Mouse (Mus musculus): Measurements from ENCODE around the gene Asgr1. TPM values are rescaled to one million over a fixed set of nuclear protein-coding genes. Genes with fewer than 3 reads are reported as not detected.
"Not testable (repeated sequence)": the region's sequence is repeated elsewhere in the genome, so short reads cannot be mapped to it uniquely, and the experiment has no call there.

Gene Asgr1
- total and polyA plus RNA-seq, 3 experiments: 0.31 TPM; not detected in 2

- H3K27me3 ChIP-seq (ENCODE audit: control insufficient read depth in 1 of 2, insufficient read depth in 2 of 2, low read length in 2 of 2): no peaks in the 10 kb centered on the region
- no peak overlapping the region for H3K4me3 ChIP-seq (ENCODE audit: control insufficient read depth in 1 of 2, insufficient read depth in 1 of 2, low read depth in 2 of 2, low read length in 2 of 2)
- H3K27ac ChIP-seq (ENCODE audit: control insufficient read depth, low read depth, low read length): no peak overlapping the region
- H3K9me3 ChIP-seq (replicated peaks; ENCODE audit: insufficient read depth, low read length): no peaks in the 10 kb centered on the region
- no peaks in the 10 kb centered on the region for H3K79me2 ChIP-seq (ENCODE audit: control insufficient read depth, insufficient read depth, low read length, poor library complexity)
- H3K36me3 ChIP-seq (ENCODE audit: control insufficient read depth in 1 of 2, insufficient read depth in 2 of 2, low read length in 2 of 2): no peaks in the 10 kb centered on the region
- no peak for DNase-seq (ENCODE audit: low read depth, low spot score)
- H3K9ac ChIP-seq (ENCODE audit: control insufficient read depth, low read depth, low read length, poor library complexity, severe bottlenecking): no peak overlapping the region
- no peaks in the 10 kb centered on the region; a peak in 1 of 4 replicates for H3K4me1 ChIP-seq (ENCODE audit: control insufficient read depth in 1 of 2, insufficient read depth in 2 of 2, low read length in 2 of 2)
- TF ChIP-seq POLR2A (IDR thresholded peaks at IDR 0.05; ENCODE audit: control insufficient read depth in 1 of 2, insufficient read depth in 1 of 2, low read depth in 1 of 2, low read length in 2 of 2, poor library complexity in 1 of 2) (no peak), BHLHE40 (IDR thresholded peaks at IDR 0.05; ENCODE audit: borderline replicate concordance, low read depth, low read length) (no peak), RCOR1 (IDR thresholded peaks at IDR 0.05; ENCODE audit: low read depth, low read length) (no peak), MYC (IDR thresholded peaks at IDR 0.05; ENCODE audit: low read depth, low read length) (no peak), E2F4 (IDR thresholded peaks at IDR 0.05; ENCODE audit: borderline replicate concordance, low read depth, low read length) (no peak), MAZ (IDR thresholded peaks at IDR 0.05; ENCODE audit: low read depth, low read length) (no peak), POLR2AphosphoS2 (IDR thresholded peaks at IDR 0.05; ENCODE audit: low read length) (no peak), TAL1 (IDR thresholded peaks at IDR 0.05; ENCODE audit: low read length) (no peak), SIN3A (IDR thresholded peaks at IDR 0.05; ENCODE audit: low read length) (no peak), TCF12 (IDR thresholded peaks at IDR 0.05; ENCODE audit: low read depth, low read length) (no peak), RAD21 (IDR thresholded peaks at IDR 0.05; ENCODE audit: low read depth, low read length) (no peak), USF2 (IDR thresholded peaks at IDR 0.05; ENCODE audit: borderline replicate concordance in 1 of 2, insufficient read depth in 1 of 2, low read depth in 1 of 2, low read length in 2 of 2) (no peak), MAFK (IDR thresholded peaks at IDR 0.05; ENCODE audit: borderline replicate concordance, low read depth, low read length) (no peak), CHD1 (IDR thresholded peaks at IDR 0.05; ENCODE audit: low read depth, low read length) (no peak), UBTF (IDR thresholded peaks at IDR 0.05; ENCODE audit: borderline replicate concordance, insufficient read depth, low read depth, low read length) (no peak), NRF1 (IDR thresholded peaks at IDR 0.05; ENCODE audit: insufficient read depth, low read depth, low read length, poor library complexity, severe bottlenecking) (no peak), POLR2AphosphoS5 (IDR thresholded peaks at IDR 0.05; ENCODE audit: borderline replicate concordance, low read depth, low read length) (no peak), ZNF384 (IDR thresholded peaks at IDR 0.05; ENCODE audit: low read depth, low read length) (no peak), HCFC1 (IDR thresholded peaks at IDR 0.05; ENCODE audit: low read depth, low read length) (no peak), GATA1 (IDR thresholded peaks at IDR 0.05; ENCODE audit: low read depth, low read length) (no peak)
These were observed 14.4 kb downstream of the Asgr1 start for GRCm38 (mm10) chr11:70068245-70068644.

DNA sequence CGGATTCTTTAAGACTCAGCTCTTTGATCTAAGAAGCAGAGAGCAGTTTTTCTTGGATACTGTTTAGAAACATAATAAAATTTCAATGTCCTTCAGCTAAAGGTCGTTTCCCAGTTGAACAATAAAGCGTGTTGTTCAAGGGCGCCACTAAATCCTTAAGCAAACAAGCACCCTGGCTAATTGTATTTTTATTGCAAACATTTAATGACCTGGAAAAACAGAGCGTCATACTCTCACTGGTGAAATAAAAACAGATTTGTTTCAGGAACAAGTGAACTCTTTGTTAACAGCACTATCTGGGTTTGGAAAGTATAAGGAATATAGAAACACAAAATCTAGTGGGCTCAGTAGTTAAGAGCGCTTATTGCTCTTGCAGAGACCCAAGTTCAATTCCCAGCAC lies 16.2 kb downstream of the Asgr1 start:
- no peaks in the 10 kb centered on the region for H3K27me3 ChIP-seq (ENCODE audit: control insufficient read depth in 1 of 2, insufficient read depth in 2 of 2, low read length in 2 of 2)
- no peak overlapping the region for H3K4me3 ChIP-seq (ENCODE audit: control insufficient read depth in 1 of 2, insufficient read depth in 1 of 2, low read depth in 2 of 2, low read length in 2 of 2)
- no peaks in the 10 kb centered on the region for H3K9me3 ChIP-seq (replicated peaks; ENCODE audit: insufficient read depth, low read length)
- H3K27ac ChIP-seq (ENCODE audit: control insufficient read depth, low read depth, low read length): no peak overlapping the region
- H3K4me1 ChIP-seq (ENCODE audit: control insufficient read depth in 1 of 2, insufficient read depth in 2 of 2, low read length in 2 of 2): peaks cover 3 to 4% of the 10 kb centered on the region in 2 experiments
- no peak for DNase-seq (ENCODE audit: low read depth, low spot score)
- H3K36me3 ChIP-seq (ENCODE audit: control insufficient read depth in 1 of 2, insufficient read depth in 2 of 2, low read length in 2 of 2): peaks cover 0 to 2% of the 10 kb centered on the region in 2 experiments; a peak in 2 of 4 replicates
- no peak for TF ChIP-seq GATA1 (IDR thresholded peaks at IDR 0.05; ENCODE audit: low read depth, low read length)
- TF ChIP-seq RAD21 (IDR thresholded peaks at IDR 0.05; ENCODE audit: low read depth, low read length): no peak
- no peak for TF ChIP-seq HCFC1 (IDR thresholded peaks at IDR 0.05; ENCODE audit: low read depth, low read length)
- no peak for TF ChIP-seq POLR2A (IDR thresholded peaks at IDR 0.05; ENCODE audit: control insufficient read depth in 1 of 2, insufficient read depth in 1 of 2, low read depth in 1 of 2, low read length in 2 of 2, poor library complexity in 1 of 2)
- no peak for TF ChIP-seq SMC3 (IDR thresholded peaks at IDR 0.05; ENCODE audit: low read depth, low read length)
- no peak for TF ChIP-seq NELFE (IDR thresholded peaks at IDR 0.05; ENCODE audit: low read depth, low read length)
- TF ChIP-seq USF1 (IDR thresholded peaks at IDR 0.05; ENCODE audit: low read depth, low read length): no peak
- no peak overlapping the region for H3K9ac ChIP-seq (ENCODE audit: control insufficient read depth, low read depth, low read length, poor library complexity, severe bottlenecking)
- no peaks in the 10 kb centered on the region for H3K79me2 ChIP-seq (ENCODE audit: control insufficient read depth, insufficient read depth, low read length, poor library complexity)

DNA sequence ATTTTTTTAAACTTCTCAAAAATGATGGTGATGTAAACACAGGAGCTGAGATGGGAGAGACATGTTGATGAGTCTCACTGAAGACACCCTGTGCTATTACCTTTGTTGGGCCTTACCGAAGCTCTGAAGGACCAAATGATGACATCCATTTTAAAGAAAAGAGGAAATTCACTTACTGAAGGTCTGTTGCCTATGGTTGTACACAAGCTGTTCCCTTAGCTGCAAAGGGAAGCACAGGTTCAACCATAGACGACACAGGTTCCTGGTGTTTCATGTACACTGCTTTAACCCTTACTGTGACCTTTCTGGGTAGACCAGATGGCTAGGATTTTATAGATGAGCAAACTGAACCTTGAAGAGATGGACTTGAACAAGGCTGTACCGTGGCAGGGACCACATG lies 16.7 kb downstream of the Asgr1 start:
- not testable (repeated sequence) for H3K36me3 ChIP-seq (ENCODE audit: control insufficient read depth in 1 of 2, insufficient read depth in 2 of 2, low read length in 2 of 2); H3K9me3 ChIP-seq (replicated peaks; ENCODE audit: insufficient read depth, low read length); H3K79me2 ChIP-seq (ENCODE audit: control insufficient read depth, insufficient read depth, low read length, poor library complexity); H3K9ac ChIP-seq (ENCODE audit: control insufficient read depth, low read depth, low read length, poor library complexity, severe bottlenecking); H3K4me3 ChIP-seq (ENCODE audit: control insufficient read depth in 1 of 2, insufficient read depth in 1 of 2, low read depth in 2 of 2, low read length in 2 of 2); H3K27me3 ChIP-seq (ENCODE audit: control insufficient read depth in 1 of 2, insufficient read depth in 2 of 2, low read length in 2 of 2); DNase-seq (ENCODE audit: low read depth, low spot score); H3K4me1 ChIP-seq (ENCODE audit: control insufficient read depth in 1 of 2, insufficient read depth in 2 of 2, low read length in 2 of 2); H3K27ac ChIP-seq (ENCODE audit: control insufficient read depth, low read depth, low read length)
